Mouse (Mus musculus) R1 (cell line): ENCODE results near the gene Cct7.

Source experiments
- DNase-seq: peaks from one replicate; pipeline ENCODE4 v3.0.0-alpha.2; 2018; ENCODE audit warnings: low read depth, low spot score

The Cct7 gene

GRCm38 (mm10) chr6:85502103-85502910, 51.0 kb downstream of the Cct7 start:
- peak; percentile 64 for DNase-seq

- peak; percentile 70 for DNase-seq
These were observed 51.6 kb downstream of the Cct7 start, which contains the start of gene Fbxo41 for GRCm38 (mm10) chr6:85502911-85503250. Gene Fbxo41, minus strand, starts transcription at chr6:85502994.

- DNase-seq, result no peak
These were observed 53.6 kb downstream of the Cct7 start for GRCm38 (mm10) chr6:85504908-85505307.

GRCm38 (mm10) chr6:85508602-85509001, 57.3 kb downstream of the Cct7 start:
- DNase-seq, result no peak

- peak; percentile 78 for DNase-seq
These were observed 59.2 kb downstream of the Cct7 start for GRCm38 (mm10) chr6:85510476-85510875.

GRCm38 (mm10) chr6:85511286-85512055, 60.2 kb downstream of the Cct7 start:
- DNase-seq, result peak; percentile 60

- DNase-seq, result no peak
These were observed 60.7 kb downstream of the Cct7 start for GRCm38 (mm10) chr6:85512056-85512440.

GRCm38 (mm10) chr6:85512577-85513530, 61.5 kb downstream of the Cct7 start:
- peak; percentile 66 for DNase-seq

GRCm38 (mm10) chr6:85513531-85513910, 62.2 kb downstream of the Cct7 start, which contains the start of gene Egr4:
Gene Egr4, minus strand, starts transcription at chr6:85513589.
- DNase-seq, result peak; percentile 81

GRCm38 (mm10) chr6:85515941-85516340, 64.6 kb downstream of the Cct7 start:
- DNase-seq, result no peak
